Mouse (Mus musculus): ENCODE measurements around the gene Mob3a. TPM values are rescaled to one million over a fixed set of nuclear protein-coding genes. Genes with fewer than 3 reads are reported as not detected.

Mob3a gene
- polyA plus RNA-seq, 1 experiment: 19.5 TPM

DNA sequence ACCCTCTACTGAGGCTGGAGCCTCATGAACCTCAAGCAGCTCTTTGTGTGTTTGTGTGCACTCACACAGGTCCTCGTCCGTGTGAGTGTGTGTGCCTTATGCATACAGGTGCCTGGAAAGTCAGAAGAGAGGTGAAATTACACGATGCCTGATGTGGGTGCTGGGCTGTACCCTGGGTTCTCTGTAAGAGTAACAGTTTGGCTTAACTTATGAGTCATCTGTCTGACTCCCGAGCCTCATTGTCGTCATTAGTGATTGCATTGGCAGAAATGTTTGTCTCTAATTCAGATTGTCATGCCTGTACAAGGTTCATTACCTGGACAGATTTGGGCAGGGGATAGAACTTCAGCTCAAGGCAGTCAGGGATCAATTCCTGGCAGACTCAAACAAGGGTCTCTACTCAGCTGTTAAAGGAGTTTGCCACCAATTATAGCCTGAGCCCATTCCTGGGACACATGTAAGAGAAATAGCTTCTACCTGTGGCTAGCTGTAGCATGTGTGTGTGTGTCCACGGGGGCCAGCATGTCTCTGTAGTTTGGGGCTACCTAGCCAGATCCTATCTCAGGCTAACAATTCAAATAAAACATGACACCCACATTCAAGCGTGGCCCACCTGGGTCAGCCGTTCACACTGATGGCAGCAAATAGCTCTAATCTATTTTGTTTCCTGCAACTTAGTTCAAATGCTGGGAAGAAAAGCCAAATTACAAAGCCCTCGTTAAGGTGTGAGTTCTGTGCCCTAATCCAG is 24.5 kb downstream of the Mob3a start:
- peaks cover 51% of the 10 kb centered on the region for H3K4me1 ChIP-seq (ENCODE audit: control insufficient read depth, insufficient read depth, low read length)
- WGBS: 6% methylated on average over 9 of the region's 9 CpGs

DNA sequence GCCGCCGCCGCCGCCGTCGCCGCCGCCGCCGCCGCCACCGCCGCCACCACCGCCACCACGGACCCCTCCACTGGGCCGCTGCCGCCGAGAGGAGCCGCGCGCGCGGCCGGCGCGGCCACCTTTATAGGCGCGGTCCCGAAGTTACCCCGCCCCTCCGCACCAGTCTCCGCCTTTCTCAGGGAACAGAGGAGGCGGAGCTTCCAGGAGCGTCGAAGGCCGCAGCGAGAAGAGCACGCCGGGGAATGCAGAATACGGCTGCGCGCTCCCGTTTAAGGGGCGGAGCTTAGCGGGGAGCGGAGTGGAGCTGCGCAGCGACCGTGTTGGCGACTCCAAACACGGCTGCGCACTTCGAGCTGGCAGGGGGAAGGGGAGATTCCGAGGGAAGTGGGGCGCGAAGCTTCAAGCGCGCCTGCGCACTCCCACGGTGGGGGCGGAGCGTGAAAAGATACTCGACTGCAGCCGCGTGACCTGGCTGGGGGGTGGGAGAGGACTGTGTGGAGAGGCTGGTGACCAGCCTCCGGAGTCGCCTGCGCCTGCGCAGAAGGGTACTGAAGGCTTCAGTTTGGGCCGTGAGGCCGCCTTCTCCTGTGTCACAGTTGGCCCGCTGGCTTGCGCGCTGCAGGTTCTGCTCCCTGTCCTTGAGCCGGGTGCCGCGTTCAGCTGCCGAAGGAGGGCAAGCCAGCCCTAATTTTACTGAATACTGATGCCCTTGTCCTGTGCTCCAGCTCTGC is 25.4 kb downstream of the Mob3a start:
- Histone ChIP-seq H3K4me3 (ENCODE audit: insufficient read depth, low read depth, low read length) (peak overlapping the region; percentile 89), H3K36me3 (ENCODE audit: control insufficient read depth, insufficient read depth, low read length) (no peaks in the 10 kb centered on the region), H3K27ac (ENCODE audit: insufficient read depth, low read depth, low read length) (peak overlapping the region; percentile 98), H3K4me1 (ENCODE audit: control insufficient read depth, insufficient read depth, low read length) (peaks cover 56% of the 10 kb centered on the region), H3K27me3 (replicated peaks; ENCODE audit: control insufficient read depth, insufficient read depth, low read length) (no peaks in the 10 kb centered on the region)
- peak; percentile 100 for DNase-seq
- under 1% methylated on average over 78 of the region's 78 CpGs for WGBS
- TF ChIP-seq POLR2A (IDR thresholded peaks at IDR 0.05; ENCODE audit: low read depth, low read length) (peak; percentile 99), CTCF (conservative IDR thresholded peaks at IDR 0.05; ENCODE audit: insufficient read depth, insufficient read length, low read depth, low read length) (no peak)

More for the DNA sequence above, 24.5 kb downstream of the Mob3a start:
- no peaks in the 10 kb centered on the region for H3K36me3 ChIP-seq (ENCODE audit: control insufficient read depth, insufficient read depth, low read length)
- peak overlapping the region; percentile 59 for H3K4me3 ChIP-seq (ENCODE audit: insufficient read depth, low read depth, low read length)
- H3K27me3 ChIP-seq (replicated peaks; ENCODE audit: control insufficient read depth, insufficient read depth, low read length): no peaks in the 10 kb centered on the region
- DNase-seq: peak; percentile 45
- peak overlapping the region; percentile 98 for H3K27ac ChIP-seq (ENCODE audit: insufficient read depth, low read depth, low read length)
- TF ChIP-seq CTCF (conservative IDR thresholded peaks at IDR 0.05; ENCODE audit: insufficient read depth, insufficient read length, low read depth, low read length) (no peak), POLR2A (IDR thresholded peaks at IDR 0.05; ENCODE audit: low read depth, low read length) (no peak)

DNA sequence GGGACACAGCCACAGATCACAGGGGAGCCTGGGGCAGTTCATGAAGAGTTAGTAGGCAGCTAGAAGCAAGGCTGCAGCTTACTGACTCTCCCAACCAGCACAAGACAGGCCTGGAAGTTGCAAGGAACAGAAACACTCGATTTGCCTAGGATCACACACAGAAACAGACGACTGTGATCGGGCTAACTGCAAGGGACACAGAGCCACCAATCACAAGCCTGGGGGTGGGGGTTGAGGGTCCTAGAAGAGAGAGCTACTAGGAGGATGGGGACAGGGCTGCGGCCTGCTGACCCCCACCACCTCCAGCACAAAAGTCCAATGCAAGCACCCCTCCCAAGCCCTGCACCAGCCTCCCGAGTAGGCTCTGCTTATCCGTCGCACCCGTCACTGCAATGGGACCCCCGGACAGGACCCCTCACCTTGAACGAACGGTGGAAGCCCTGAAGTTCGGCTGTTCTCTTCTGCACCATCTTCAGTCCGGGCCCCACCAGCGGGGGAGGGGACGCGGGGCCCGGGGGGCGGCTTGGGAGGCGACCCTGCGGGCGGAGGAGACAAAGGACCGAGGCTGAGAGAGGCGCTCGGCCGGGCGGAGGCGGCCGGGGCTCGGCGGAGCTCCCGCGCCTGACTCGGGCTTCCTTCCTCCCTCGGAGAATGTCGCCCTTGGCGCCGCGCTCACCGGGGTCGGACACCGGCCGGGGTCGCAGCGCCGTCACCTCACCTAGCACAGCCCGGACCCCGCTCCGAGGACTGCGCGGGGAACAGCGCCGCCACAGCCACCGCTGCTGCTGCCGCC is 26.2 kb downstream of the Mob3a start:
- under 1% methylated on average over 54 of the region's 54 CpGs for WGBS
- Histone ChIP-seq H3K27ac (ENCODE audit: insufficient read depth, low read depth, low read length) (peak overlapping the region; percentile 82), H3K36me3 (ENCODE audit: control insufficient read depth, insufficient read depth, low read length) (no peaks in the 10 kb centered on the region; the same call in 1 of the 2 replicates), H3K27me3 (replicated peaks; ENCODE audit: control insufficient read depth, insufficient read depth, low read length) (no peaks in the 10 kb centered on the region), H3K4me1 (ENCODE audit: control insufficient read depth, insufficient read depth, low read length) (peaks cover 59% of the 10 kb centered on the region), H3K4me3 (ENCODE audit: insufficient read depth, low read depth, low read length) (peak overlapping the region; percentile 89)
- DNase-seq: no peak
- TF ChIP-seq POLR2A (IDR thresholded peaks at IDR 0.05; ENCODE audit: low read depth, low read length): no peak
- no peak for TF ChIP-seq CTCF (conservative IDR thresholded peaks at IDR 0.05; ENCODE audit: insufficient read depth, insufficient read length, low read depth, low read length)

DNA sequence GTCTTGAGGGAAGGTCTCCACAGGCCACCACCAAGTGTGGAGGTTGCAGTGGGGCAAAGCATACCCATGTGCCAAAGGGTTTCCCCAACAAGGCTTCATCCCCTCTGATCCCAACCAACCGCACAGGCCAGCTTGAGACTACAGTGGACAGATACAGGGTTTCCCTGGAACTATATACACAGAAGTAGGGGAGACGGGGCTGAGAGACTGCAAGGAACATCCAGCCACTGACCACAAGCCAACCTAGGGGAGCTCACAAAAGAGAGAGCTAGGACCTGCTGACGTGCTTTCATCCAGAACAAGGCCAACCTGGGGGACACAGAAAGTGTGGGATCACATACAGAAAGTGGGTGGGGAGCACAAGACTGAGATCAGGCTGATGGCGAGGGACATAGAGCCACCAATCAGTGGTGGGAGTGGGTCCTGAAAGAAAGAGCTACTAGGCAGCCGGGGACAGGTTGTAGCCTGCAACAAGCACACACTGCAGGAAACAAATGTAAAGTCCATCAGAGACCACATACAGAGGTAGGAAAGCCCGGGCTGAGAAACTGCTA is 26.8 kb downstream of the Mob3a start:
- Histone ChIP-seq H3K36me3 (ENCODE audit: control insufficient read depth, insufficient read depth, low read length) (no peaks in the 10 kb centered on the region; the same call in 1 of the 2 replicates), H3K4me1 (ENCODE audit: control insufficient read depth, insufficient read depth, low read length) (peaks cover 60% of the 10 kb centered on the region), H3K27ac (ENCODE audit: insufficient read depth, low read depth, low read length) (peak overlapping the region; percentile 82), H3K27me3 (replicated peaks; ENCODE audit: control insufficient read depth, insufficient read depth, low read length) (no peaks in the 10 kb centered on the region), H3K4me3 (ENCODE audit: insufficient read depth, low read depth, low read length) (peak overlapping the region; percentile 89)
- DNase-seq: no peak
- no peak for TF ChIP-seq CTCF (conservative IDR thresholded peaks at IDR 0.05; ENCODE audit: insufficient read depth, insufficient read length, low read depth, low read length)
- WGBS: 3% methylated on average over 6 of the region's 6 CpGs

DNA sequence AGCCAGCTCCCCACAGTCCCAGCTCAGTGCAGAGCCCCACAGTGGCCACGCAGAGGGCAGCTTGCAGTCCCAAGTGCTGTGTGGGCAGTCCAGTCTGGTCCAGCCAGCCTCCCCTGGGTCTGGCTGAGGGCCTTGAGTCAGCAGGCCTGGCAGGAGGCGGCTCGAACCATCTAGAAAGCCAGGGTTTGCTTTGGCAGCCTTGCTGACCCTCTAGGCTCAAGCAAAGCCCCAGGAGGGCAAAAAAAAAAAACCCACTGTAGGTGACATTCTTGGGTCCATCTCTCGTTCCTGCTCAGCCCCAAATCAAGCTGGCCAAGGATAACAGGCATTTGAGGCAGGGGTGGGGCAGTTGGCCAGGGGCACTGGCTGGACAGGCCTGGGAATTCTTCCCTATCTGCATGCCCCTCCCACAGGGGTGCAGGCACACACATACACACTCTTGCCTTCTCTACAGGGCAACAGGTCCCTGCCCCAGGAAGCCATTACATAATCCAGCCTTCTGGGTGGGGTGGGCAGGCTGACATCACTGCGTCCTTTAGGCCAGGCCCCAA is 27.5 kb downstream of the Mob3a start:
- Histone ChIP-seq H3K27ac (ENCODE audit: insufficient read depth, low read depth, low read length) (peak overlapping the region; percentile 82), H3K27me3 (replicated peaks; ENCODE audit: control insufficient read depth, insufficient read depth, low read length) (no peaks in the 10 kb centered on the region), H3K4me1 (ENCODE audit: control insufficient read depth, insufficient read depth, low read length) (peaks cover 57% of the 10 kb centered on the region), H3K36me3 (ENCODE audit: control insufficient read depth, insufficient read depth, low read length) (no peaks in the 10 kb centered on the region; the same call in 1 of the 2 replicates), H3K4me3 (ENCODE audit: insufficient read depth, low read depth, low read length) (peak overlapping the region; percentile 89)
- 8% methylated on average over 5 of the region's 5 CpGs for WGBS
- peak; percentile 84 for DNase-seq
- TF ChIP-seq CTCF (conservative IDR thresholded peaks at IDR 0.05; ENCODE audit: insufficient read depth, insufficient read length, low read depth, low read length): no peak; the same call in 1 of the 2 replicates
- TF ChIP-seq POLR2A (IDR thresholded peaks at IDR 0.05; ENCODE audit: low read depth, low read length): peak; percentile 24

DNA sequence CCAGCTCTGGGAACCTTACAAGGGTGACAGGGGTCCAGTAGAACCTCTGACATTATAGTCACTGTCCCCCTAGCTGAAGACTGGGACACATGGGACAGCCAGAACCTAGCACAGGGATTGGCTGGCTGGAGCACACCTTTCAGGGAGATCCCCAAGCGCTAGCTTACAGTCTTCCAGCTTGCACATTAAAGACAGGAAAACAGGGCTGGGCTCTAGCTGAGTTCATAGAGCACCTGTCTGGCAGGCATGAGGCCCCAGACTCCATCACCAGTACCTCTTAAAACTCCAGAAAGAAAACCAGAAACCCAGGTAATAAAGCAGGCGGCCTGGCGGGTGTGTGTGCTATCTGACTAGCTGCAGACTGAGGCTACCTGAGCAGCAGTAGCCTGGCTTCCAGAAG is 28.1 kb downstream of the Mob3a start:
- Histone ChIP-seq H3K4me1 (ENCODE audit: control insufficient read depth, insufficient read depth, low read length) (peaks cover 57% of the 10 kb centered on the region), H3K27me3 (replicated peaks; ENCODE audit: control insufficient read depth, insufficient read depth, low read length) (no peaks in the 10 kb centered on the region), H3K36me3 (ENCODE audit: control insufficient read depth, insufficient read depth, low read length) (peaks cover 3% of the 10 kb centered on the region; the same call in 1 of the 2 replicates), H3K4me3 (ENCODE audit: insufficient read depth, low read depth, low read length) (peak overlapping the region; percentile 89), H3K27ac (ENCODE audit: insufficient read depth, low read depth, low read length) (peak overlapping the region; percentile 82)
- 47% methylated on average over 3 of the region's 3 CpGs for WGBS
- TF ChIP-seq CTCF (conservative IDR thresholded peaks at IDR 0.05; ENCODE audit: insufficient read depth, insufficient read length, low read depth, low read length) (no peak), POLR2A (IDR thresholded peaks at IDR 0.05; ENCODE audit: low read depth, low read length) (no peak)
- DNase-seq: no peak
